Mouse (Mus musculus) lung, postnatal 4 days (tissue): ENCODE measurements at regions not wholly inside any gene's neighbourhood (a gene's known extent, or its start where the extent isn't known, plus 50 kb on each side); places are given as distances from the start of the nearest gene placed in this dataset.

Experiments used
- DNase-seq, 2 experiments: peaks; one replicate each; pipeline ENCODE4 v3.0.0; 2021

- DNase-seq, result no peak
These were observed 328.4 kb upstream of the Tmc3 start for GRCm38 (mm10) chr7:83256236-83256784.

GRCm38 (mm10) chr7:83258363-83258916 lies 326.3 kb upstream of the Tmc3 start:
- no peak for DNase-seq

- no peak for DNase-seq
These were observed 323.2 kb upstream of the Tmc3 start for GRCm38 (mm10) chr7:83261489-83261888.

GRCm38 (mm10) chr7:83289915-83290773 lies 294.6 kb upstream of the Tmc3 start:
- DNase-seq, result no peak

- DNase-seq, result no peak
These were observed 277.6 kb upstream of the Tmc3 start for GRCm38 (mm10) chr7:83307112-83307511.

- peak; percentile 32 to 53 for DNase-seq
These were observed 272.6 kb upstream of the Tmc3 start for GRCm38 (mm10) chr7:83312172-83312571.

GRCm38 (mm10) chr7:83329809-83330412 lies 254.8 kb upstream of the Tmc3 start:
- no peak for DNase-seq

GRCm38 (mm10) chr7:83347103-83347754 lies 237.5 kb upstream of the Tmc3 start:
- DNase-seq, result no peak

GRCm38 (mm10) chr7:83369191-83369590 lies 215.5 kb upstream of the Tmc3 start:
- DNase-seq, result no peak

- no peak for DNase-seq
These were observed 215.1 kb upstream of the Tmc3 start for GRCm38 (mm10) chr7:83369605-83370004.

GRCm38 (mm10) chr7:83376826-83377225 lies 207.9 kb upstream of the Tmc3 start:
- no peak for DNase-seq

- no peak for DNase-seq
These were observed 203.1 kb upstream of the Tmc3 start for GRCm38 (mm10) chr7:83381381-83382181.

- DNase-seq, result peak; percentile 28 to 40
These were observed 201.8 kb upstream of the Tmc3 start for GRCm38 (mm10) chr7:83382803-83383363.

- DNase-seq, result no peak
These were observed 193.3 kb upstream of the Tmc3 start for GRCm38 (mm10) chr7:83391388-83391787.

GRCm38 (mm10) chr7:83392181-83392580 lies 192.5 kb upstream of the Tmc3 start:
- no peak for DNase-seq

GRCm38 (mm10) chr7:83392625-83393024 lies 192.1 kb upstream of the Tmc3 start:
- no peak for DNase-seq

- no peak for DNase-seq
These were observed 190.6 kb upstream of the Tmc3 start for GRCm38 (mm10) chr7:83394156-83394555.

GRCm38 (mm10) chr7:83399668-83400067 lies 185.1 kb upstream of the Tmc3 start:
- DNase-seq, result no peak

- no peak for DNase-seq
These were observed 183.7 kb upstream of the Tmc3 start for GRCm38 (mm10) chr7:83401001-83401400.

- peak in 1 of 2 experiments; percentile 9 for DNase-seq
These were observed 172.0 kb upstream of the Tmc3 start for GRCm38 (mm10) chr7:83412745-83413144.

- DNase-seq, result no peak
These were observed 154.7 kb upstream of the Tmc3 start for GRCm38 (mm10) chr7:83429929-83430556.
